Mouse (Mus musculus) stomach, postnatal 0 days (tissue): ENCODE results near the gene Alox5ap.

ENCODE experiments used
- CTCF ChIP-seq: IDR thresholded peaks from 2 replicates; pipeline ENCODE4 v1.5.1; 2016; ENCODE audit warnings: antibody characterized with exemption, low read depth, mild to moderate bottlenecking, moderate library complexity
- EP300 ChIP-seq: optimal IDR thresholded peaks from 2 replicates; pipeline ENCODE3; 2016; ENCODE audit warnings: antibody characterized with exemption

DNA sequence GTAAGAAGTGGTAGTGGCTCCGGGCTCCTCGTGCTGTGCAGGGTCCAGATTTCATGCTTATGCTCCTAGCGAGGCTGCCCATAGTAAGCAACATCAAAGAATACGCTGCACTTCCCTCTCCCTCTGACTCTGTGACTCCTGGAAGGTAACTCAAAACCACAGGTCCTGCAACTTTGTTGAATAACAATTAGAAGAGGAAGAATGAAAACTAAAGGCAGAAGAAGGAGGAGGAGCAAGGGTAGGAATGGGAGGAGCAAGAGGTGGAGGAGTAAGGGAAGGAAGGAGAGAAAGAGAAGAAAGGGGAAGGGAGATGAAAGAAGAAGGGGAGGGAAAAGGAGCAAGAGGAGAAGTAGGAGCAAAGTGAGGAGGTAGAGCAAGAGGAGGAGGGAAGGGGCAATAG, at the start of gene Alox5ap:
- TF ChIP-seq EP300 (no peak), CTCF (no peak)
